Mouse (Mus musculus): Measurements from ENCODE around the gene Gramd4.

GRCm38 (mm10) chr15:86088266-86088790, 30.8 kb downstream of the Gramd4 start:
- TF ChIP-seq POLR2A (IDR thresholded peaks at IDR 0.05; ENCODE audit: low read depth, low read length) (no peak), CTCF (conservative IDR thresholded peaks at IDR 0.05; ENCODE audit: insufficient read depth, insufficient read length, low read depth, low read length) (no peak)
